Mouse (Mus musculus): ENCODE data around the gene Mrpl35. TPM values are rescaled to one million over a fixed set of nuclear protein-coding genes. Genes with fewer than 3 reads are reported as not detected.
"Not testable (repeated sequence)": the region's sequence is repeated elsewhere in the genome, so short reads cannot be mapped to it uniquely, and the experiment has no call there.

Mrpl35 gene
- 10 to 100 TPM; 28.6 to 31.7 TPM for total RNA-seq (2021)

DNA sequence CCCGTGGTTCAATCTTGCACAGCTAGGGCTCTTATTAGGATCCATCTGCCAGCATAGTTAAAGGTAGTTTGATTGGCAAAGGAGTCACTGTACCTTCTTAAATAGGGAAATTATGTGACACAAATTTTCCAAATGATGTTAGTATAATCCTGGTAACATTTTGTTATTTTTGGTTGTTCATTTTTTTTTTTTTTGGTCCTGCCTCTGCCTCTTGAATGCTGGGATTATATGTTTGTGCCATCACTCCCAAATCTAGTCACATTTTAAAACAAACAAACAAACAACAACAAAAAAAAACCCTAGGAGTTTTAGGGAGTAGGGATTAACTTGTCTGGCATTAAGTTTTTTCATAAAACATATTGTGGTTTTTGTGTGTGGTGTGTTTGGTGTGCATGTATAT is at the start of gene Mrpl35:
Gene Mrpl35, minus strand, starts transcription at position 101 of the 400 bp plus-strand sequence.
- no peak for DNase-seq (ENCODE audit: extremely low spot score in 1 of 2, low spot score in 1 of 2)

DNA sequence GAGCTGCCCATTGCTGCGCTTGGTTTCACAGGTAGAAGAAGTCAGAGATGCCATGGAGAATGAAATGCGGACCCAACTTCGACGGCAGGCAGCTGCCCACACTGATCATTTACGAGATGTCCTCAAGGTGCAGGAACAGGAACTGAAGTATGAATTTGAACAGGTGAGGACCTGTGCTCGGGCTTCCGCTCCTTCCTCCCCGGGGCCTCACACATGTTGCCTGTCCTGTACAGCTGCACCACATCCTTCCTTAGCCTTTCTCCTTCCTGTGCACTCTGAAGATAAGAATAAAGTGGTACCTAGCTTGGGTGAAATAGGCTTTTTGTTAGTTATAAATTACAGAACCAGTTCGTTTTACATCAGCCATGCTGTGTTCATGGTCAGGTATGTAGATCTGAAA is 44.6 kb upstream of the Mrpl35 start:
- DNase-seq (ENCODE audit: extremely low spot score in 1 of 2, low spot score in 1 of 2), result no peak

DNA sequence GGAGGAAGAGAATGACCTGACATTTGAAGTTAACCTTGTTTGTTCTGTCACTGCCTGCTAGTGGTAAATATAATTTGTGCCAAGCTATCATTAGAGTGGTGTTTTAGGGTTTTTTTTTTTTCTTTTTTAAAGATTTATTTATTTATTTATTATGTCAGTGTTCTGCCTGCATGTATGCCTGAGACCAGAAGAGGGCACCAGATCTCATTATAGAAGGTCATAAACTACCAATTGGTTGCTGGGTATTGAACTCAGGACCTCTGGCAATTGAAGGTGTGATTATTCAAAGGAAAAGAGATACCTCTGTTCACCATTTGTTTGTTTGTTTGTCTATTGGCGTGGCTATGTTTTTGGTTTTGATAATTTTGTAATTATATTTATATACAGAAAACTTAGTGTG is 42.0 kb upstream of the Mrpl35 start:
- DNase-seq (ENCODE audit: extremely low spot score in 1 of 2, low spot score in 1 of 2), result no peak

DNA sequence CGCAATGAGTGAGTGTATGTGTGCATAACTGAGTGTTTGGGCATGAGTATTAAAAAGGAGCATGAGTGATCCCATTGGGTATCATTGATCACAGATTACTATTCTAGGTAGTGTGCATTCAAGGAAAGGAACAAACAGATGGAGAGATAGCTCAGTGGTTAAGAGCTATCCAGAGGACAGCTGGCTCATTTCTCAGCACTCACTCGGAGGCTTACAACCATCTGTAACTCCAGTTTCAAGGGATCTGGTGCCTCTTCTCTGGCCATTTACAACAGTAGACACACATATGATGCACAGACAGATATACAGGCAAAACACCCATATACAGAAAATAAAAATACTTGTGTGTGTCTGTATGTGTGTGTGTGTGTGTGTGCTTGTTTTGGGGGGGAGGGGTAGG is 41.0 kb upstream of the Mrpl35 start:
- no peak for DNase-seq (ENCODE audit: extremely low spot score in 1 of 2, low spot score in 1 of 2)

DNA sequence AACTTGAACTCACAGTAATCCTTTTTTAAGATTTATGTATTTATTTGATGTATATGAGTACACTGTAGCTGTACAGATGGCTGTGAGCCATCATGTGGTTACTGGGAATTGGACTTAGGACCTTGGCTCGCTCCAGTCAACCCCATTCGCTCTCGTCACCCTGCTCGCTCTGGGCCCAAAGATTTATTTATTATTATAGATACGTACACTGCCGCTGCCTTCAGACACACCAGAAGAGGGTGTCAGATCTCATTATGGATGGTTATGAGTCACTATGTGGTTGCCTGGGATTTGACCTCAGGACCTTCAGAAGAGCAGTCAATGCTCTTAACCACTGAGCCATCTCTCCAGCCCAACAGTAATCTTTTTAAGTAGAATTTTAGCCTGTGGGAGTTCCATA is 20.1 kb upstream of the Mrpl35 start:
- not testable (repeated sequence) for DNase-seq (ENCODE audit: extremely low spot score in 1 of 2, low spot score in 1 of 2)

DNA sequence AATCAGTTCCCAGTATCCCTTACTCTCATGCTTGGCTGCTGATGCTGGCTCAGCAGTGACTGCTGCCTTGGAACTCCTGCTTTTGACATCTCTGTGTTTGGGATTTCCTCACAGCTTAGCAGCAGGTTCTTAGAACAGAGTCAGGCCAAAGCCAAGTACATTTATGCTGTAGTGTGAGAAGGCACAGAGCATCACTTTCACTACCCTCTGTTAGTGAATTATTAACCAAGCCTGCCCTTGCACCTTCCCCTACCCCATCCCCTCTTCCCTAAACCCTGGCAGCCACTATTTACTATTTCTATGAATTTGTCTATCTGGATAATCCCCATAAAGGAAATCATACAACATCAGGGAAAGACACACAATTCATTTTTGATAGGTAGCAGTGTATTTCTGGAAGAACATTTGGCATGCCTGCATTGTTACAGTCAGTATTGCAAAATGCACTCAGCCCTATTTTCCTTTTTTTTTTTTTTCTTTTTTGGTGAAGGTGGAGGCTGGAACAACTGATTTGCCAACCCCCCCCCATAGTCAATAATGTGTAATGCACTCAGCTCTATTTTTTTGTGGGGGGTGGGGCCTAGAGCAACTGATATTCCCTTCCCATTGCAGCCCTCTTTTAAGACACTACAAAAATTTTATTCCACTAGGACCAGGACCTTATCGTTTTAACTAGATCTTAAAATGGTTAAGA is 14.0 kb upstream of the Mrpl35 start:
- DNase-seq (ENCODE audit: extremely low spot score in 1 of 2, low spot score in 1 of 2), result no peak

DNA sequence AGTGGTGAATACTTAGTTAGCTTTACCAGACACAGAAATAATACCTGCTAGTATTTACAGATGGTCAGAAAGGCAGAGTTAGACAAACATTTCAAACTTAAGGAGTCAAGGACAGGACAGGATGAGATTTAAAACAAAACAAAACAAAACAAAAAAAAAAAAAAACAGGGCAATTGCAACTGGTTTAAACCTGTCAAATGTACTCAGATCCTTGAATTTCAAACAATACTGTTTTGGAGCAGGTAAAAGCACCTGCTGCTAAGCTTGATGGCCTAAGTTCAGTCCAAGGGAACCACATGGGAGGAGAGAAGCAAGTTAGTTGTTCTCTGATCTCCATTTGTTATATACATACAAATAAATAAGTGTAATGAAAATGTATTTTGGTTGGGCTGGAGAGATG is 13.0 kb upstream of the Mrpl35 start:
- no peak for DNase-seq (ENCODE audit: extremely low spot score in 1 of 2, low spot score in 1 of 2)

DNA sequence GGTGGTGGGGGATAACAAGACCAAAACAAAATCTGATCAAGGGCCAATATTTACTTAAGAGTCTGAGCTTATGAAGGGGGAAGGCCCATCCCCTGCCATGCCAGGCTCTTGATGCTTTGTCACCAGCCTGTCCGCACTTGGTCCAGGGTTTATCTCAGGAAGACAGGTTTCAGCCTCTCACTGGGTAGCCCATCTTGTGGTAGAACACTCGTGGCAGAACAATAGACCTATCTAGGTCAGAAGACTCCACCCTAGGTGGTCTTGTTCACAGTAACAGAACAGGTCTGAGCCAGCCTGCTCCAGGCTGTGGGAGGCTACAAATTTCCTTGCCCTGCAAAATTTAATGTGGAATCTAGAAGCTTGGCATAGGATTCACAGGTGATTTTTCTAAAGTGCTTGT is 10.0 kb upstream of the Mrpl35 start:
- no peak for DNase-seq (ENCODE audit: extremely low spot score in 1 of 2, low spot score in 1 of 2)

DNA sequence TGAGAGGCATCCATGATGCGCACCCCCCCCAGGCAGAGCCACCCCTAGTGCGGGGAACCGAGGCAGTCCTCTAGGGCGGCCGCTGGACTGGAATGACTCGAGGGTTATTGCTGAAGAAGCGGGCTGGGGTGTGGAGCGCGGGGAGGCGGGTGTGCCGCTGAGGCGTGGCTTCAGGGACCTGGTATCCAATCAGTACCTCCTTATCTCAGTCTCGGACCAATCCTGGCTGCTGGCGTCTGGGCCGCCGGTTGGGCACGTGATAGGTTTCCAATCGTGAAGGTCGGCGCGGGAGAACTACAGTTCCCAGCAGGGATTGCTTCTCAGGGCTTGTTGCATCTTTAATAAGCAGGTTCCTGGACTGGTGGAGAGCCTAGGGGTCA is 4.8 kb upstream of the Mrpl35 start:
- peak; percentile 77 to 85 for DNase-seq (ENCODE audit: extremely low spot score in 1 of 2, low spot score in 1 of 2)

DNA sequence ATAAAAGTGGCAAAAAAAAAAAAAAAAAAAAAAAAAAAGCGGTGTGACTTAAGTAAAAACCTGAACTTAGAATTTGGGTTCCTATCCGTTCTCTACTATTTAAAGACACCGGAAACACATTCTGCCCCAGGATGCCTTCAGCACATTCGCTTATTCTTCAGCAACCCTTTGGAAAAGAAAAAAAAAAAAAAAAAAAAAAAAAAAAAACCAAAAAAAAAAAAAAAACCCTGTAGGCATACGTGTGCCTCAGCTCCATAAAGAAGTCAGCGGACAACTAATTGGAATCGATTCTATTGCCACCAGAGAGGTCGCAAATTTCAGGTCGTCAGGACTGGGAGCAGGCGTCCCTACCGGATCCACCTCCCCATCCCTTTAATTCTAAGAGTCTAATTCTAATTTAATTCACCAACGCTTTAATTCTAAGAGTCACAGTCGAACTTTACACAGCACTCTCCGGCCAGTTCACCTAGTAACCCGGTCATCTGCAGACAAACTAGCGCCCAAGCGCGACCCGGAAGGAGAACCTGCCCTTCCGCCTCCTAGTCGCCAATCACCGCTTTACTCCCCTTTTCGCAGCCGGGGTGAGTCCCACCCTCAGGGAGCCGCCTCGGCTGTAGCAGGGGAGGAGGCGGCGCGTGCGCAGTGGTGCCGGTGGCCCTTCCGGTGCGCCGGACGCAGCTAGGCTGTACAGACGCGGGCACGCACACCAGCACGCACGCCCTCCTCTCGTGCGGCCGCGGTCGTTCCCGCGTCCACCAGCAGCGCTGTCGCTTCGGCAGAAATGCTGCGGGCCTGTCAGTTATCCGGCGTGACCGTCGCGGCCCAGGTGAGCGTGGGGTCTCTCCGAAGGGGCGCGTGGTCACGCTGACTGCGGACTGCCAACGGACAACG is 4.2 kb upstream of the Mrpl35 start, which contains the start of gene Immt:
Gene Immt, plus strand, starts transcription at position 642 of the 891 bp plus-strand sequence.
- DNase-seq (ENCODE audit: extremely low spot score in 1 of 2, low spot score in 1 of 2), result peak; percentile 90 to 91

DNA sequence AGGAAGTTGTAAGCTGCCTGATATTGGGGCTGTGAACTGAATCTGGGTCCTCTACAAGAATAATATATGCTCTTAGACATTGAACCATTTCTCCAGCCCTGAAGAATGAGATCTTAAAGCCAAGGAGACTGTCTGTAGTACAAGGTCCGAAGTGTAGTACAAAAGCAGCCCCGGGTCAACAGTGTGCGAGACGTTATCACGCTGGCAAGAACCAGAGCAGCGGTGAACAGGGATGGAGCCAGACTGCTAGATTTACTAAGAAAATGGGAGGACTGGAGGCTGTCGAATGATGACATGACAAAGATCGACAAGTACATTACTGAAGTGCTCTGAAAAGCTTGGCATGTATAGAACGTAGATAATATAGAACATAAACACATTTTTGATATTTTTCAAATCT is 3.0 kb upstream of the Mrpl35 start:
- DNase-seq (ENCODE audit: extremely low spot score in 1 of 2, low spot score in 1 of 2), result no peak

DNA sequence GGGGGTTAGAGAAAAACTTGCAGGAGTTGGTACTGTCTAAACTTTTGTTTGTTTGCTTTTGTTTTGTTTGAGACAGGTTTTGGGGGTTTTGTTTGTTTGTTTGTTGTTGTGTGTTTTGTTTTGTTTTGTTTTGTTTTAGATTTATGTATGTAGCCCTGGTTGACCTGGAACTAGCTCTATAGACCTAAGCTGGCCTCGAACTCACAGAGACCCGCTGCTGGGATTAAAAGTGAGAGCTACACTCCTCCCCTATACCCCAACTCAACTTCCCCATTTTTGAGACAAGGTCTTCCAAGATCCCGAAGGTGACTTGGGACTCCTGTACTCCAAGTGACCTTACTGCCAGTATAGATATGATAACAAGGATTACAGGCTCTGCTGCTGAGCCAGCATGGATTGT is 2.8 kb downstream of the Mrpl35 start:
- DNase-seq (ENCODE audit: extremely low spot score in 1 of 2, low spot score in 1 of 2), result no peak

DNA sequence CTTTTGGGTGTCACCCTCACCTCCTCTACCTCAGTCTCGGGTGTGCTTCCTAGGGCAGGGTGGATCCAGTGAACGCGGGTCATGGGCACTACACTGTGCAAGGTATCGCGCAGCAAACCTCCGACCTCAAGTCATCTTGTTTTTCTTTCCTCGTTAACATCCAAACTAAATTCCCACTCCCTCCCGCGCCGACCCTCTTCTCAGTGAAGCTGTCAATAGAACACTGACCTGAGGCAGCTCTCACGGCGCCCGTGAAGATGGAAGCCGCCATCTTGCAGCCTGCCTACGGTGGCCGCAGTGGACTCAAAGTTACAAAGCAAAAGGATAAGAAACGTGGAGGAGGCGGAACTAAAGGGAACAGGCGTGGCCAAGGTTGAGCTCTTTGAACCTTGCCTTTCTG is 3.3 kb downstream of the Mrpl35 start:
- DNase-seq (ENCODE audit: extremely low spot score in 1 of 2, low spot score in 1 of 2), result peak; percentile 75 to 84

DNA sequence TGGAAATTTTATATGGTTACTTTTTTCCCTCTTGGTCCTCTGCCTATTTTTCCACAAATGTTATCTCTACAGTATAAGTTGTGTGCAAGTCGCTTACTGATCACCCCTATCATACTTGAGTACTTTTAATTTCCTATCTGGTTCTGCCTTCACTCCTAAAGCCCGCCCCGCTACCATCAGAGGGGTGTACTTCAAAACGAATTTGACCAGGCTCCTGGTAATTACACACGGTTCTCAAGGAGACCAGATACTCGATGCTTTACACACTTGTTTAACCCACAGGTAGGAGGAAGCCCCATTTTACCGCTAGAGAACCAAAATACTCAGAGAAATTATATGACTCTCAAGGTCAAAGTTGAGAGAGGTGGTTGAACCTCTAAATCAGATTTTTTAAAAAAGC is 3.7 kb downstream of the Mrpl35 start:
- DNase-seq (ENCODE audit: extremely low spot score in 1 of 2, low spot score in 1 of 2), result no peak

DNA sequence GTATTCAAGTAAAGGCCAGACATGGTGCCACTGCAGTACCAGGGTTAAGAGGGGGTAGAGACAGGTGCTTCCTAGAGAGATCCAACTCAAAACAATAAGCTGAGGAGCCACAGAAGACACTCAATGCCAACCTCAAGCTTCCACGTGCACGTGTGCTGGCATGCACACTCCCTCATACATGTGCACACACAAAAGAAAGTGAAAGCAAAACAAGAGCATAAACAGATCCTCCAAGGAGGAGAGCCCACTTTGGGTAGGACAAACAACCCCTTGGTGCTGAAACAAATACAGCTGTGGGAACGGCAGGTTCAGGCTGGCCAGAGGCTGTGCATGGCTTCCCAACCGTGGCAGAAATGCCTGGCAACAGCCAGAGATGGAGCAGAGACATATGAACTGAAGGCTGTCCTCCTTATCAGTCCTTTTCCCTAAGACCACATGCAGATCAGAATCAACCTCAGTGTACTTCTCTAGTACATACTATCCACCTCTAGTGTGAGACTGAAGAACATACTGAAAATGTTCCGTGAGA is 6.9 kb downstream of the Mrpl35 start:
- no peak for DNase-seq (ENCODE audit: extremely low spot score in 1 of 2, low spot score in 1 of 2)

DNA sequence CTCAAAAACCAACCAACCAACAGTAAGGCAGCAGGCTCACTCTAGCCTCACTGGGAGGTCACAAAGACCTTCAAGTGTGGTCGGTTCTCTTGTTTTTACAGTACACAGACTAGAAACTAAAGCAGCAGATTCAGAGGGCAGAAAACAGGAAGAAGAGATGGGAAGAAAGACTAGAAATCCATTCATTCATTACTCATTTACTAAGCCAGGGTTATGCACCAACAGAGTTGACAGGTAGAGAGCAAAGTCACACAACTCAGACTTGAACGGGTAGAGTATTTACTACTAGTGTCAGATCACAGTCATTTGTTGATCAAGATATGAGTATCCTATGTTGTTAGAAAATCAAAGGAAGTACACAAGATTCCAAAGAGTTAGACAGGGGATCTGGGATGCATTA is 13.9 kb downstream of the Mrpl35 start:
- no peak for DNase-seq (ENCODE audit: extremely low spot score in 1 of 2, low spot score in 1 of 2)

DNA sequence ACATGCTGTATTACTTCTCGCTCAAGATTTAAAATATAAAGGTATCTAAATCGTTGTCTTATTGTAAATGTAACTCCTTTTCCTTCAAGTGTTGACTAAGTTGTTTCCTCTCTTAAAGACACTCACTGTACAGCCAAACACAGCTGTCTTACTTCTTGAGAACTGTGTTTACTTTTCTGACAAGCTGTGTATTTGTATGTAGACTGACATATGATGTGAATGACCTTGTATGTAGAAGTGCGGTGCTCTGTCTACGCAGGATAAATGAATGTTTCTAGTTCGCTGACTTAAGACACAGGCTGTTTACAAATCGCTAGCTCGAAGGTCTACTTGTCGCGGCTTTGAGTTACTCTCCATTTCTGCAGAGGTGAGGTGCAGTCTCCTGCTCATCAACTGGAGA is 16.9 kb downstream of the Mrpl35 start:
- DNase-seq (ENCODE audit: extremely low spot score in 1 of 2, low spot score in 1 of 2), result no peak

DNA sequence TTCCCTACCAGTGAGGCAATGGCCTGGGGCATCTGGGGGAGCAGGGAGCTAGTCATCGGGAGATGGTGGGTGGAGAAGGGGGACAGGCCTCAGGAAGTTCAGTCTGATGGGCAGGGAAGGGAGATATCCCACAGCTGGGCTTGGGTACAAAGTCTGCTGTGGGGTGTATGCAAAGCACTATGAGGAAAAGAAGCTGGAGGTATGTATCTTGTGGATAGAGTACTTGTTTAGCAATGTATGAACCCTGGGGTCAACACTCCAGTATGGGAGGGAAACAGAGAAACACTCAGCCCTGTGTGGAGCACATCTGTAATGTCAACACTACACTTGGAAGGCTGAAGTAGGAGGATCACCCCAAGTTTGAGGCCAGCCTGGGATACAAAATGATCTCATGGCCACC is 20.1 kb downstream of the Mrpl35 start:
- no peak for DNase-seq (ENCODE audit: extremely low spot score in 1 of 2, low spot score in 1 of 2)

DNA sequence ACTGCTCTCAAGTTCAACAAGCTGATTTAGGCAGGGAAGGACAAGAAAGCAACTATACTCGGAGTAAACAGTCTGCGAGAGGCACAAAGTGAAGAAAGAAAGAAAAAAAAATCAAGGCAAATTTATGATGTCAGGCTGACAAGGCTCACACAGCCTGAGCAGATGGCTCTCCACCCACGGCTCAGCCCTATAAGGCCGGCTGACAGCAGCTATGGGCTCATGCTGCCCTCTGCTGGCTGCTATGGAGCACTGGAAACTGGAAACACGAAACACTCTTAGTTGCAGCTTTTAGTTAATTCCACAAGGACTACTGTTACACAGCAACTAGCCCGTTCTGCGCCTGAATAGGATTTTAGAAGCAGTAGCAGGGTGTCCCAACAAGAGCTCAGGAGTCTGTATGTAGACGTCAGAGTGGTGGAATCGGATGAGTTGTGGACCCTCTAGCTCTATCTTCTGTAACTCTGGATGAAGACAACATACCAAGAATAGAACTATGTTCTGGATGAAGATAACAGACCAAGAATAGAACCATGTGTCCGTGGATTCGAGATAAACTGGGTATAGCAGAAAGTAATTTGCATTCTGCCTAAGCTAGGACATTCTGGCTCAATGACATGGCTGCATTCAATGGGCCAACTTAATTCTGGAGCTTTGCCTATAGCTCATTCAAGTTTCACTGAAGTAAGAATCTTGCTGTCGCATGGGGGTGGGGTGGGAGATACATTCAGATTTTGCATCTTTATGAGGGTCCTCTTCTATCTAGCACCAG is 22.5 kb downstream of the Mrpl35 start:
- DNase-seq (ENCODE audit: extremely low spot score in 1 of 2, low spot score in 1 of 2), result peak in 1 of 2 experiments; percentile 65

DNA sequence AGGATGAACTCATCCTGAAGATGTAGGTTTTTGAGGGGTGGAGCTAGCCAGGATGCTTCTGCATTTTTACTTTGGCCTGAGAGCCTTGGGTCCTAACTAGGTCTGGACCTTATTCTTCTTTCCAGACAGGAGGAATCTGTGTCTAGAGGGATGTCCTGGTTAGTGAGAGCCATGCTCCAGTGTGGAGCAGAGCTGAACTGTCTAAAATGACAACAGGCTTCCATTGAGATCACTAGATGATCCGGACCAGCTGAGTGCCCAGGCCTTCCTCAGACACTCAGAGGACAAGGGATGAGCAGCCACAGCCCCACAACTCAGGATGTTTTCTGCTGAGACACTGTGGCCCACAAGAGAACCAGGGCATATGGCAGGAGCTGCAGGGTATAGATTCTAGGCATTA is 23.2 kb downstream of the Mrpl35 start:
- no peak for DNase-seq (ENCODE audit: extremely low spot score in 1 of 2, low spot score in 1 of 2)

DNA sequence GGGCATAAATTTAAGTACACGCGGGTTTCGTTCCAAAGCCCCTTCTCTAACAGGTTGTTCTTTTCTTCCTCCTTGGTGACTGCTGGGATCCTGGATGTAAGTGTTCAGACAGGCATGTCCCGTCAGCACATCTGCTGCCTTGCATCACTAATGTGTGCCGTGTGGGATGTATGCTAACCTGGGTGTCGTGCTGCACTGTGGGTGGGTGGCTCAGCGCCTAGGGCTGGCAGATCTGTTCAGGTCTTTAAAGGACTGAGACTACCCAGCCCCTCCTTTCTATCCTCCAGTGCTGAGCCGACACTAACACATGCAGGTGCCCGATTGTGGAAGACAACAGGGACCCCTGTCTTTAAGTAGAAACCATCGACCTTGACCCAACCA is 25.1 kb downstream of the Mrpl35 start:
- DNase-seq (ENCODE audit: extremely low spot score in 1 of 2, low spot score in 1 of 2), result no peak

Measured in layer of hippocampus, postnatal 25 days (tissue).